Mouse (Mus musculus) bone marrow, adult 2 months (tissue): ENCODE results near the gene Il31.
A peak's percentile ranks its signal among the peaks of the same experiment; 100 is the strongest.

ENCODE experiments used
- CTCF ChIP-seq: fragments of 200-500 bp; IDR thresholded peaks from 2 replicates; pipeline ENCODE4 v1.5.1; 2011; ENCODE audit warnings: low read length, control low read depth; ENCODE audit not compliant: control insufficient read depth, insufficient read depth
- POLR2A ChIP-seq: fragments of 200-500 bp; IDR thresholded peaks from 2 replicates; pipeline ENCODE4 v1.6.1; 2011; ENCODE audit warnings: low read depth, mild to moderate bottlenecking, control low read depth, low read length, borderline replicate concordance; ENCODE audit not compliant: control insufficient read depth

DNA sequence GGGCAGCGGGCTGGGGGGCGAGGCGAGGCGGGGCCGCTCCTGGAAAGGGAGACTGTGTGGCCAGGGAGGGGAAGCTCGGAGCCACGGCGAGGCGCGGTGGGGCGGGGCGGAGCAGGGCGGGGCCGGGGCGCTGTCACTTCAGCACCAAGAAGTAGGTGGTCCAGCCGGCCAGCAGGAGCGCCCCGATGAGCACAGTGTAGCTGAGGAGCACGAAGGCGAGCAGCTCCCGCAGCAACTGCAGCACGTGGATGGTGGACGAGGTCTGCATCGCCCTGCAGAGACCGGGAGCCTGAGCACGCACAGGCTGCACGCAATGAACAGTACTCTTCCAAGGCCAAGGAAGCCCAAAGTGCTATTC is 35.1 kb upstream of the Il31 start:
- TF ChIP-seq CTCF, result peak; percentile 5; the same call in 1 of the 2 replicates
- no peak for TF ChIP-seq POLR2A
